Mouse (Mus musculus) monocyte, adult 2 months (primary cell): ENCODE measurements at regions not wholly inside any gene's neighbourhood (a gene's known extent, or its start where the extent isn't known, plus 50 kb on each side); places are given as distances from the start of the nearest gene placed in this dataset.

Experiments
- DNase-seq, 2 experiments: peaks; one replicate each; pipeline ENCODE4 v3.0.0; 2022; ENCODE audit warnings: low spot score in 2 of 2, low read depth in 1 of 2

DNA sequence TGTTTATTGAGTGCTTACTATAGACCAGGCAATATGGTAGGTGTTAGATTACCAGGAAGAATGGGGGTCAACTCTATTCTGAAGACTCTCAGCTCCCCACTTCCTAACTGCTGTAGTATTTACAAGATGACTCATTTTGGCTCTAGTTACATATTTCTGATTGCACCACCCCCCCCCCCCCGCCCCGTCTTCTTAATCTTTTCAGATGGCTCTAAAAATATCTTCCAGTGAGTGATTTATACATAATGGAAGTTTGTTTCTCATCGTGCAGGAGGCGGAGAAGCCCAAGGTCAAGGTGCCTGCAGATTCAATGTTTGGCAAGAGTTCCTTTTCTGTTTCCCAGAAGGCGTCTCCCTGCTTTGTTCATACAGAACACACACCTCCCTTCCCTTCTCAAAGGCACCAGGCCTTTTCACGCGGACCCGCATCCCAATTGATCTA, 243.4 kb upstream of the Adgrl2 start:
- no peak for DNase-seq

DNA sequence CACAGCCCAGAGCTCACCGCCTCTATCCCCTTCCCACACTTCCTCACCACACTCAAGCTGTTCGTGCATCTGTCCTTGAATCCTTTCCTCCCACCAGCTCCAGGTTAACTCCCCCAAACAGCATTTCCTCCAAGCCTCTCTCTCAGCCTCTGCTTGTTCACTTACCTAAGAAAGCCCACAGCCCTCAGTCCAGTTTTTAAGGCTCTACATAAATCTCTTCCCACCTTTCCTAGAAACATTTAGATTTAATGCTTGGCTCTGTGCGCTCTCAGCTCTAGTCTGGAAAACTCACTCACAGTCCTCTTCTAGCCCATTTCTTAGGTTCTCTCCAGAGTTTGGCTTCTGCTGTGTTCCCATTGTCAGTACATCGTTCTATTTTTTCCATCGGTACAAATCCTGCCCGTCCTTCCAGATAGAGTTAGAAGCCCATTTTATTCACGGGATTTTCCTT, 242.9 kb upstream of the Adgrl2 start:
- no peak for DNase-seq

DNA sequence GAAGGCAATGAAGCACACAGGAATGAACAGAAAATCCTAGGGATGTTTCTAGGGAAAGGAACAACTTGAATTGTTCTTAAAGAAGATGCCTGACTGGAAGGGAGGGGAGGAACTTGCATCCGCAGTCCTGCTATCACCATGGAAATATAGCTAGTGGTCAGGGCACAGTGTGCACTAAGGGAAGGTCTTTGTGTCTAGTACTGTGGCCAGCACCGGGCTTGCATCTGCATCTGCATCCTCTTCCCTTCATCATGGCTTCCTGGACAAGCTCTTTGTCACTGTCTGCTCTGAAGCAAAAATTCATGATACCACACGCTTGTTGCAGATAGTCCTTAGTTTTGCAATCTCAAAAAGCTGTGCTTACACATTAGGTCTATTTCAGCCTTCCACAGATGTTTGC, 241.0 kb upstream of the Adgrl2 start:
- DNase-seq = no peak

DNA sequence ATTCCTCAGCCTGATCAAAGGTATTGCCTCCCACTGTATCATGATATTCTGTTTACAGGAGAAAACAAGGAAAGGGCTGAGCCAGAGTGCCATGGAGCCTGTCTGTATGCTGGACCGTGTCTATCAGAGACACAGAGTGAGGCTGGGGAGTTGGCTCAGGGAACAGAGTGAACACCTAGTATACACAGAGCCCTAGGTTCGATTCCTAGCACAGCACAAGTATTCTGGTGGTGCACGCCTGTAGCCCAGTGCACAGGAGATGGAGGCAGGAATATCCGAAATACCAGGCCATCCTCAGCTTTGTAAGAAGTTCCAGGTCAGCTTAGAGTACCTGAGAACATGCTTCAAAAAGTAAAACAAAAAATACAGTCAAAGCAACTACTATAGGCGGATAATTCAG, 237.2 kb upstream of the Adgrl2 start:
- no peak for DNase-seq

DNA sequence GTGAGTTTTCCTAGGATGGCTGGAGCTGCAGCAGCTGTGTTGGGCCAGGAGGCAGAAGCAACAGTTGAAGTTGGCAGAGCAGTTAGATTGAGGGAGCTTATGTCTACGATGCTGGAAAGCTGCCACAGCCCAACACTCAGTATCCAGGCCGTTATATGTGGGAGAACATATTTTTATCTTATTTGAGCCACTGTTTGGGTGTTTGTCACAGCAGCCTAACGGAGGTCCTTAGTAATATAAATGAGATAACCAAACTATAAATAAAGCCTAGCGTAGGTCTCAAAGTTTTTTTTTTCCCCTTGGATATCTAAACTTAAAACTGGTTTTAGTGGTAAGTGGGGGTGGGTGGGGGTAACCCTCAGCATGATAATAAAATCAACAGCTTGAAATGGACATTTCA, 236.4 kb upstream of the Adgrl2 start:
- DNase-seq = no peak

DNA sequence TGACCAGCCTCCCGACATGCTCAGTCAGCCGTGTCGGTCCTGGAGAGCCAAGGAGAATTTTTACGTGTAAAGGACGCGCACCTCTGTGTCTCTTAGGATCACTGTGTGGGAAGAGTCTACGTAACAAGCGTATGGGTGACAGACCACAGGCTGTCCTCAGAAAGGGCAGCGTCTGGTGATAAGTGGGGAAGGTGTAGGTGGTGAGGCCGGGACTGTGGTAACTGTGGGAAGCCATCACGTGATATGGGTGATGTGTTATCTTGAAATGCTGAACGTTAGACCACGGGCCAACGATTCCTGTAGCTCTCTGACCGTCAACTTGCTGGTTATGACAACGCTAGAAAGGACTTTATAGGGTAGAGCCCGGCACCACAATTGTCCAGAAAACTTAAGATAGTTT, 235.3 kb upstream of the Adgrl2 start:
- no peak for DNase-seq

DNA sequence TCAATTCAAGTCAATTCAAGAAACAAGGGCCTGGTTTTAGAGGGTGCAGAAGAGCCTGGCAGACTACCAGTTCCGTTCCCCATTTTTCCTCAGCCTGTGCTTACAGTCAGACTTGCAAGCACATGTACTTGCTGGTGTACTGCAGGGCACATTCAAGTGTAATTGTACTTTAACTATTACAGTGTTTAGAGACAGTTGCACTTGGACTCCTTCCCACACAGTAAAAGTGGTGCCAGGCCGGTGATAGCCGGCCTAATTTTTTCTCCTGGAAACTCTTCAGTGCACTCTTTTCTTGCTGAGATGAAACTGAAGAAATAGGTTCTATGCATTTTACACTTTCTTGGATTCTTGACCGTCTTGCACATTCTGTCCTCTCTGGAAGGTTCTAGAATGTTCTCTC, 233.9 kb upstream of the Adgrl2 start:
- DNase-seq = no peak

DNA sequence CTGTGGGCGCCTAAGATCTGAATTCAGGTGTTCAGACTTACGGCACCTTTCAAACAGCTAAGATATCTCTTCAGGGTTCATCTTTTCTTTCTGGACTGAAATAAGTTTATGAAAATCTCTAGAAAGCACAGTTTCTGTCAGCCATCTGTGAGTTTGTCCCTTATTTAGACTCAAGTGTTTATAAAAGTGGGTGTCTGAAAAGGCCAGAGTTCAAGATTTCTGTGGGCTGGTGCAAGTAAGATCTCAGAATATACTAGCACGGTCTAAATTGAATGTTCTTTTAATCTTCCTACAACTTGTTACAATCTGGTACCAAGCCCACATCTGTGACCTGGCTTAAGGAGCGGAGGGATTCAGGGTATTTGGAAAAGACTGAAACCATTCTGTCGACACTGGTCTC, 233.4 kb upstream of the Adgrl2 start:
- no peak for DNase-seq

DNA sequence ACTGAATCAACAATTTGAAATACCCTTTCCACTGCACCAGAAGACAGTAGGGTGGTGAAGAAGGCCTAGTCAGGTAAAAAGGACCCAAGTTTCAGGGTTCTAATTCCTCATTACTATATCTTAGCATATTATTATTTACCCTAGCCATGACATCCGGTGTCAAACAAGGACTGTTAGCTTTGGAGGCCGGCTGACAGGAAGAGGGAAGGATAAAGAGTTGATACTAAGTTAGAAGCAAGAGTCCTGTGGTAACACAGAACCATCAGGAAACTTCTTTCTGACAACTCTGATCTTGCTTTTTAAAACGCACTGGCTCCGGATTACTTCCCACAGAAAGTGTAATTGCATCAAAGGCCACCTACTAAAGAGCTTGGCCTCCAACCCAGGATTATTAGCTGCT, 230.6 kb upstream of the Adgrl2 start:
- DNase-seq = no peak

DNA sequence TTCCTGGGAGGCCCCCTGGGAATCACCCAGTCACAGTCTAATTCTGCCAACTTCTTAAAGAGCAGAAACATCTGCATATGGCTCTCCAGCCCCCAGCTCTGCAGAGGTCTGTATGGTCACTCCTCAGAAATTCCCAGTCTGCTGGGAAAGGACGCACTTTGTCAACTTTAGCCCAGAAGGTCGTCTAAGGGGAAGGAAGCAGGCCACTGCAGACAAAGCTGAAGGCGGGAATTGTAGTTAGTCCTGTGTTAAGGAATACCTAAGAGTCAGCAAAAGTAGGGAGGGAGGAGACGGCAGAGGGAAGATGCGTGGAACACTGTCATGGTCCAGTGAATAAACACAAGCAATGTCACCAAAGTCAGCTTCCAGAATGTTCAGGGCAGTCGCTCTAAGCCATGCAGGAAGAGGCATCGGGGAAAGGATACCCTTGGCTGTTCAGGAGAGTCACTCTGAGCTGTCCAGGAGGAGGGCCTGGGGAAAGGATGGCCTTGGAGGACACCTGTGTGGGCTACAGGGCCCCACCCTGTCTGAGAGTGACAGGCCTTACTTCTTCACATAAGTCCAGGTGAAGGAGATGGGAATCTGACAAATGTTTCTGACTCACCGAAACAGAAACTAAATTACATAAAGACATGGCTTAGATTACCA, 230.1 kb upstream of the Adgrl2 start:
- no peak for DNase-seq

DNA sequence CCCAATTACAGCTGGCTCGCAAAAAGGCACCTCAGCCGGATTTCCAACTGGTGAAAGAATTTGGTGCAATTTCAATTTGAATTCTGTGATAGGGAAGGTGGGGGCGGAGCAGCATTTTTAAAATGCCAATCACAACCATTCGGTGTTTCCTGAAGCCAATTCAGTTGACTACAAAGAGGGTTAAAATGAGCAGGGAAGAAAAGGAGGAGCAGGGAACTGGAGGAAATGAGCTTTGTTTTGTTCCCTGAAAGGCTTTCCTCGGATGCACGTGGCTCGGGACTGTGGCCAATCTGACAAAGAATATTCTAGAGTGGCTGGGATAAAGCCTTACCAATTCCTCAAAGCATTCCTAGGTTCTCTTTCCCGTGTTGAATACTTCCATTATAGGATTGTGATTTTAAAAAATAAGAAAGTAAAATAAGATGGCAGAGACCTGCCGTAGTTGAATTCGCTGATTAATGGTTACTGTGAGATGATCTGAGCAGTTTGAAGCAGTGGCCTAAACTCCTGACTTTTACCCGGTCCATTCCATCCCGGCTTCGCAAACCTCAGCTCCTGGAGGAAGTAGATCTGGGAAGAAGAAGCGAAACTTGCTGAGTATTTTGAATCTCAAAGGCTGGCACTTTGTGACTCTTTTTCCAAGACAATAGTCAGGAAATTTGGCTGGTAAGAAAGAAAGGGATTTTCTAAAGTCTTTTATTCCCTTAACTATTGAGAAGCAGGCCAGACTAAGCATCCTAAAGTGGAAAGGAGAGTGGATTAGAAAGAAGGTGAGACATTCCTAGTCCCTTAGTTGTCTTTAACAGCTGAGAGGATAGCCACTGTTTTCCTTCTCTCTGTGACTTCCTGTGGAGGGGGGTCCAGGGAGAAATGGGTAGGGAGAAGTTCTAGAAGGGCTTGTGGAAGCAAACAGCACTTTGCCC, 229.3 kb upstream of the Adgrl2 start:
- no peak for DNase-seq

DNA sequence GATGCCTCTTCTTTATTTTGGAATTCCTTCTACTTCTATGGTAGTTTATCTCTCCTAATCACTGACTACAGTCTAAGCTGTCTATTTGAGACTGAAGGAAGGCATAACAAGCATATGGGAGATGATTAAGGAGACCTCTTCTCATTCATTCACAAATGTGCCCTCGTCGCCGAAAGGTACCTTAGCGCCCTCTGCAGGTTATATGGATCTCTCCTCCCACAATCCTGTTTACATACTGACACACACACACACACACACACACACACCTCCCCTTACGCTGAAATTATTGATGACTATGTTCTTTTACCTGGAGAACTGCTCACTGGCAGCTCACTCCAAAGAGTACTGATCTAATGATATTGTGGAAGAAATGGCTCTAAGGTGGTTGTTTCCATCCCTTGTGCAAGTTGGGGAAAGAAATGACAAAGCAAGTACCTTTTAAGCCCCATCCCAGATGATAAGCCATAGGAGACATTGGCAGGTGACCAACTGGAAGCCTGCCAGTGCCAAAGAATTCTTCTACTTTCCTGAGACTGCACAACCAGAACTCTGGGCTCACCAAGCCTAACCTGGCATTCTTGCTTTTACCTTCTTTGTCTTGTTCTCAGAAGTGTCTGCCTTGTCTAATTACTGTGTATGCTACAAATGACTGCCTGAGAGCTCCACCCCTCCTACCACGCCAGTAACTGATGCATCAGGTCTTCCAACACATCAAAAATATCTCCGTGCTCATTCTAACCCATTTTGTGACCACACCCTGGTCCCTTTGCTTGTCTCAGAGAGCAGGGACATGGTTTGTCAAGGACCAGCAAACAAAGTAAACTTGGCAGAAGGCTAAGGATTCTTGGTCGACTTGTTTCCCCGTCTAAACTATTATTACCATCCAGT, 227.8 kb upstream of the Adgrl2 start:
- DNase-seq = no peak

DNA sequence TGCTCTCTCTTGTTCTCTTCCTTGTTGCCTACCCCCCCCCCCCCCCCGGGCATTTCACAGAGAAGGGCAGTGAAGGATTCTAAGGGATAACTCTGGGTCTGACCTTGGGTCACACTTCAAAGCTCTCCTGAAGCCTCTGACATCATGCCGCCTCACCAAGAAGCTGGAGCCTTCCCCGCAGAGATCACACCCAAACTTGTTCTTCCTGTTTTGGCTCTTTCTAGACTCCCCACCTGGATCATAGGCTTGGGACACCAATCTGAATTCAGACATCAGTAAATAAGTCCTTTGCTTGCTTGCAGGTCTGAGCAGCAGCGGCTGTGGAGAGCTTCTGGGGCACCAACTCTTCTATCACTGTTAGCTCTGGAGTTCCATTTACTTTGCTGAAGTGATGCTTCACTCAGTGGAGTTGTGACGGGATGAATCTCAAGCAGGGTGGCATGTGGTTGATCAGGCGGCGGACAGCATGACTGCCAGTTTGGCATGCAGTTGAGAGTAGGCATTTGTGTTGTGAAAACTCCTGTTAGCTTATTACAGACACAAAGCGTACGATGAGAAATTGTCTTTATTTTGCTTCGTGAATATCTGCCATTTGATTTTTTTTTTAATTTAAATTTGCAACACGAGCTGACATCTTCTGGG, 226.5 kb upstream of the Adgrl2 start:
- no peak for DNase-seq

DNA sequence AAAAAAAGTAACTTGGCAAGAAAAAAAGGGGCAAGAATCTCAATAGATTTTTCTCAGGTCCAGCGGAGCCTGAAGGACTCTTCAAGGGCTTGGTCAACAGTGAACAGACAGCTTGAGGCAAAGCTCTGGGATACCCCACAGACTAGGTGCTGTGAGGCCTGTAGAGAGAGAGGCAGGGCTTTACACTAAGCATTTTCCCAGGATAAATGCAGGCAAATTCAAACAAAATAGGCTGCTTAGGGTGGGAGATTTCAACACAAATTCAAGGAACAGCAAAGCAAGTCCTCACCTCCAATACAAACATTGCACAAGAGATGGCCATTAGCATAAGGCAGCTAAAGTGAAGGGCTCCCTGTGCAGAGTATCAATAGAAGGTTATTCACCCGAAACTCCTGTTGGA, 225.3 kb upstream of the Adgrl2 start:
- no peak for DNase-seq

DNA sequence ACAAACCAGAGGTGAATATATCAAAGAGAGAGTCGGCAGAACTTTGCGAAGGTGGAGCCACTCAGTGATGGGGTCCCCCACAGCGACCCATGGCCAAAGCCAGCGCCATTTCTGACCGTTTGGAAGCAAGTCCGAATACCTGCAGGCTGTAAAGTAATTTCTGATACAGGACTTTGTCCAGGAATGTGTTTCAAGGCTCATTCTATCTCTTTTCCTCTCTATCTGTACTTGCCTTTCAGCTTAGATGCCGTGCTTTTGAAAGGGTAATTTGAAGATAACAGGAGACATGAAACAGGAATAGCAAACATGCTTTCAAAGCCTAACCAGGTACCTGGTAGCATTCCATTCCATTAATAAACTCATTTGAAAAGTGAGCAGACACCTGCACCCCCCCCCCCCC, 221.6 kb upstream of the Adgrl2 start:
- no peak for DNase-seq

DNA sequence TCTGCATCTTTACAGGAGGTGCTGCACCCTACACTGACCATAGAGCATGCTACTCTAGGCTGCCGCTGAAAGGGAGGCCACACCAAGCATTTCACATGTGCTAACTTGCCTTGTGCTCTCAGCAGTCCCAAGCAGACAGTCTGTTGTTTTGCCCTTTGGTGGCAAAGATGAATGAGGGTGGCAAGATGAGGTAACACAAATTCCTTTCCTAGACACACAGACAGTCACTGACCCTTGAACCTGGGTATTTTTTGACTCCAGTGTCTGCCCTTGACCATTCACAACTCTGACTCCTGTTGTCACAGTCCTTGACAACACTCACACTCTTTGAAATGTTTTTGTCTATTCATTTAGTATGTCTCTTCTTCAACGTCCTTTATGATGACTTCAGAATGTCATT, 218.9 kb upstream of the Adgrl2 start:
- DNase-seq = no peak

DNA sequence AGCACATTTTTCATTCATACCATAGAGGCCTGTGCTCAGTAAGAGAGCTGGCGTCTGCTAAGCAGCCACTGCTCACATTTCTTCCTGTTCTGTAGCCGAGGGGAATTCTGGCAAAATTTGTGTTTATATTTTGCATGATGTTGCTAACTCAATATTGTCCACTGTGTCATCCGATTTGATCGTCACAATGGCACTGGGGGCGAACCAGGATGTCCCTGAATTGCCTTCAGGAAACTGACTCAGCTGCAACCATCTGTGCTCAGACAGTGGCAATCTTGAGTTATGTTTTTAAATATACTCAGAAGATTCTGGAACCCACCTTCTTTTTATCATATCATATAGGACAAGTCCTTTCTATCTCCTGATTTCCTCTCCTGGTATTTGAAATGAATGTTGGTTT, 213.1 kb upstream of the Adgrl2 start:
- DNase-seq = no peak

DNA sequence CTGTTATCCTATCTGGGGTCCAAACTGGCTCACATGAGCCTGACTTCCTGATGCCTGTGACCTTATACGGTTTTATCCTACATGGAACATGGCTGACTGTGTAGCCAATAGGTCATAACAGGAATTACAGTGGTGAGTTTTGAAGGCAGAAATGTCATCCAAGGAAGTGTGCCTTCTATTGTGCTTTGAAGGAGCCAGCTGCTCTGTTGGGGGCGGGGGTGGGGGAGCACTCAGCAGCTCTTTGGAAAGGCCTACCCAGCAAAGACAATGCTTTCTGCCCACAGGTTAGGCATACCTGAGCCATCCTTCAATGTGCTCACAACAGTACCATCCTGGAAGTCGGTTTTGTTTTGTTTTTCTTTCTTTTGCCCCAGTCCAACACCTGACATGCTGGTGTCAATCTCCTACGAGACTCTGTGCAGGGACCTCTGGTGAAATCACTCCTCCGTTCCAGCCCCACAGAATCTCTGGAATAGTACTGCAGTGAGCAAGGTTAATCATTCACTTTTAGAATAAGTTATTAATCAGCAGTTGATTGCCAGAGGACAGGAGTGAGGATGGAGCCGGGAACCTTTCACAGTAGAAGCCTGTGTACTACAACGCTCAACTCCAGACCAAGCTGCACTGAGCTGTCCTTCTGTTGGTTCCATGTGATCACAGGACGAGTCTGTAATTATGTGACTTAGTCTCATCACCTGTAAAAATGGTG, 206.3 kb upstream of the Adgrl2 start:
- no peak for DNase-seq

DNA sequence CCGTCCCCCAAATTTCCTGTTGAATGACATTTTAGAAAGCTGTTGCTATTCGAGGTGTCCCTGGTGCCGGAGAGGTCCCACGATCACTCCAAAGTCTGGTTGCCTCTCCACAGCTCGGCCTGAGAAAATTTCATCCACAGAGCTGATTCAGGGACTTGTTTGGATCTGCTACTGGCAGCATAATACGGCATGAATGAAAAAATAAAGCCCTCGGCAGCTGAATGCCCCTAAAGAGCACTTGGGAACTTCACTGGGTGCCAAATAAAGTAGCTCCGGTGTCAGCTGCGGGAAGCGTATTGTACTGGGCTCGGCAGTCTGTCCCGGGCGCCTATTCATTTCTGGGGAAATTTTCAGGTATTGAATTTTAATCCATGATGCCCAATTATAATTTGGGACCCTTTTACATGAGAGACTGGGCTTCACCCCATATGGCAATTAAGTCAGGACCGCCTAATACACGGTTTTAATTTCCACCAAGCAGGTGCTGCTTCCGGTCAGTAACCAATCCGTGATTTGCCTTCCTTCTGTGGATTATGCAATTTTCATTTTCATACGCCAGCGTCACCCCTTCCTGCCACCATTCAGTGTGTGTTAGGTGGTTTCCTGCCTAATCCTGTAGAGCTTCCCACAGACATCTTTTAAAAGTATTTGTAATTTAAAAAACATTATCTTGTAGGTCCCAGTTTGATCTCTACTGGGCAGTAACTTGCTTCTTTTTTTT, 200.7 kb upstream of the Adgrl2 start:
- DNase-seq = no peak

DNA sequence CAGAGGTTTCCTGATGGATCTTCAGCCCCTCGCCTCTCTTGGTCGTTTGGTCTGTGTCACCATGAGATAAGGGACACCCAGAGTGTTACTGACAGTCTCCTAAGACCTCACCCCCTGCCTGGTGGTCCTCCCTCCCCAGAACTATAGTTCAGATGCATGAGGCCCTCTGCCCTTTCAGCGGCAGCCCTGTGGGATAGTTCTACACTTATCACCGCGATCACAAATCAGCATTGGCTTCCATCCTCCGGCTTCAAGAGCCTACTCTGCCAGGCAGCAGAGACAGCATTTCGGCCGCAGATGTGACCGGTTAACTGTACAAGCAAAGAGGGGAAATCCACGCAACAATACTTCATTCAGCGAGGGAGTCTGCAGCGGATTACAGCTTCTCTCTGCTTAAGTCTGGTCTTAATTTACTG, 193.8 kb upstream of the Adgrl2 start:
- DNase-seq = no peak
